Mouse (Mus musculus): ENCODE data around the gene Prkd1. TPM values are rescaled to one million over a fixed set of nuclear protein-coding genes. Genes with fewer than 3 reads are reported as not detected.

The Prkd1 gene
- total RNA-seq, 2 experiments from 2014 or later: 6.5 to 7.0 TPM

DNA sequence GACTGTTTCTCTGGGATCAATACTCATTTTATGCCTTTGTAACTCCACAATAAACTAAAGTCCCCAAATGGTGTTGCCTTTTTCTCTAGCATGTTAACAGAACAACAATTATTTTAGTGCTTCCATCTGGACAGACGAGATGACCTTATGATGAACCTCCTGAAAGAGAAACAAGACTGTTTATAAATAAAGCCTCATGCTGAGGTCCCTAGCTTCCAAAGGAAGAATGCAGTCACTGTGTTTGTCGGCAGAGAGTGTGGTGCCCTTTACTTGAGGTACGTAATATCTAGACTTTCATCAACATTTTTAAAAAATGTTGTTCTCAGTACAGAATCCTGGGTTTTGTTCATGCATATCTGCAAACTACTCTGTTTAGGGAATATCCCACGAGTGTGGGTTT is 90.7 kb downstream of the Prkd1 start:
- DNase-seq: no peak

DNA sequence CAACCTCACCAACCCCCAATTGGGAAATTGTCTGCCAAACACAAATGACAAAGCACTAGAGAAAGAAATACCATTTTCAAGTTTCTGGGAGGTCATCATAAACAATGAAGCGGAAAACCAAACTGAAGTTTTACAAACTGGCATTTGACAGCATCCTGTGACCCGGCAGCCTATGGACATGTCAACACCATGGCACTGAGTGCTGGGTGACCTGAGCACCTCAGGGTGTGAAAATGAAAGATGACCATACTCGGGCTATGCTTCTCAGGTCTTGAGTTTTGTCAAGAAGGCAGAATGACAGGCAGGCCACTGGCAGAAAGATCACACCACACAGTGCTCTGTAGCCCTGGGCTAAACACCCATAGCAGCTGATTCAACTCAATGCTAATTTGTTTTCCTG is 94.7 kb downstream of the Prkd1 start:
- DNase-seq: no peak

DNA sequence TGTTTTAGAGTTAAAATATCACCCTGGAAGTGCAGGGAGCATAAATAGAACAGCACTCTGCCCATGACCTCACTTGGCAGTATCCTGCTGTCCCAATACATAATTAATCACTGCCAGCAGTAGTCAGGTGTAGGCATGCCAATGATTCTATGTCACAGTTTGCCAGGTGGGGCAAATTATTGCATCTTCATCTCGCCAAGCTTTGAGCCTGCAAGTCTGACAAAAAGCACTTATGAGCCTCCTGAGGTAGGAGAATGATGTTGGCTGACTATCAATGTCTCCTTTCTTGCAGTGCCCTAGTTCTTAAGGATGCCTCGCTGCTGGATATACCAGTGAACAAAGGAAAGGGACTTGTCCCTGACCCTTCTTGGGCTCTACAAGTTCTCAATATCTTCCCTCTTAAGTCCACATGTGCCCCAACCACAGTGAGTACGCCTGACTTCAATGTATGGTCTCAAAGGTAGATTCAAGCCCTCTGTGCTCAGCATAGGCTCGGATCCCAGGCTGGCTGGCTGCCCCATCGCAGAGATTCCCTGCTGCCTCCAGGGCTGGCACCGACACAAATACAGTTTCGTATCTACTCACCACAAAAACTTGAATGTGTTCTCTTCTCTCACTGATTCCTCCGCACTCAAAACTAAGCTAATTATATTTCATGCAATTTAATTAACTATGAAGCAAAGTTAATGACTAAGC is 98.9 kb downstream of the Prkd1 start:
- peak; percentile 67 to 72 for DNase-seq

- peak; percentile 32 to 43 for DNase-seq
Observed at GRCm38 (mm10) chr12:50546394-50546793, 102.5 kb downstream of the Prkd1 start.

DNA sequence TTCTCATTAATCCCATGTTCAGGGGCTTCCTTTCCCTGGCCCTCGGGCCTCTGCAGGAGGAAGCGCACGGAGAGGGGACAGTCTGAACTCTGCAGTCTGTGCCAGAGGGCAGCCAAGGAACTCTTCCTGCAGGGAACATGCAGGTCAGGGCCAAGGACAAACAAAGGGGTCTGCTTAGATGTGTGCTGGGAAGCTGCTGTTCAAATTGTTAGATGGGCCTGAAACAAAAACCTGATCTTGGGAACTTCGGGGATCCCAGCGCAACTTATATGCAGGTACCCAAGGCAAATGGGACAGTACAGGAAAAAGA is 103.3 kb downstream of the Prkd1 start:
- peak; percentile 20 to 41 for DNase-seq

DNA sequence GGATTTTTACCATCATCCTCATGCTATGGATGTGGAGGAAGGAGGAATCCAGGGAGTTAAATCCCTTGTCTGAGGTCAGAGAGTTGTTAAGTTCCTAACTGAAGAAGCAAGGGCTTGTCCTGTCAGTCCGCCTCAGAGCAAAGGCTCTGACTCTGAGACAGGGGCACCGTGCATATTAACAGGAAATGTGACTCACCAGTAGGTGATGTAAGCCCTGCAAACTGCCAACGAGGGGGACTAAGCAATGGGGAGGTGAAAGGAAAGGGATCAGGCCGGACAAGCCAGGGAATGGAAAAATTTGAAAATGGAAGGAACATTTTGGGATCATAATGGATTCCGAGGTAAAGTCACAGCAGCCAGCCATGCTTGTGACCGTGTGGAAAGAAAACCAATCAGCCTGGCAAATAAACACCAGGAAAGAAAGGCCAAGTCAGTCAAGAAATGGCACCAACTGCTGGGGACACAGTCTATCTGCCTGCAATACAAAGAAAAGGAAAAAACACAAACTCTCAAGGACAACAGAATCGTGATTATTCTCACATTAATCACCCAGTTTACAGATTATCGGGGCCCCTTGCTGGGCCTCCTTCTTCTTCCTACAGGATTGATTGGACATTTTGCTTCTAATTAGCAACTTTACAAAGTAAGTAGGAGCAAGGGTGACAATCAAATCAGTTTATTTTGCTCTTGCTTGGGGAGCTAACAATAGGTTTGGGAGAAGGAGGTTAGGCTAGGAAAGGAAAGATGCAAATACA is 103.9 kb downstream of the Prkd1 start:
- peak; percentile 44 to 79 for DNase-seq

- DNase-seq: no peak
Observed at GRCm38 (mm10) chr12:50540793-50541192, 108.1 kb downstream of the Prkd1 start.

DNA sequence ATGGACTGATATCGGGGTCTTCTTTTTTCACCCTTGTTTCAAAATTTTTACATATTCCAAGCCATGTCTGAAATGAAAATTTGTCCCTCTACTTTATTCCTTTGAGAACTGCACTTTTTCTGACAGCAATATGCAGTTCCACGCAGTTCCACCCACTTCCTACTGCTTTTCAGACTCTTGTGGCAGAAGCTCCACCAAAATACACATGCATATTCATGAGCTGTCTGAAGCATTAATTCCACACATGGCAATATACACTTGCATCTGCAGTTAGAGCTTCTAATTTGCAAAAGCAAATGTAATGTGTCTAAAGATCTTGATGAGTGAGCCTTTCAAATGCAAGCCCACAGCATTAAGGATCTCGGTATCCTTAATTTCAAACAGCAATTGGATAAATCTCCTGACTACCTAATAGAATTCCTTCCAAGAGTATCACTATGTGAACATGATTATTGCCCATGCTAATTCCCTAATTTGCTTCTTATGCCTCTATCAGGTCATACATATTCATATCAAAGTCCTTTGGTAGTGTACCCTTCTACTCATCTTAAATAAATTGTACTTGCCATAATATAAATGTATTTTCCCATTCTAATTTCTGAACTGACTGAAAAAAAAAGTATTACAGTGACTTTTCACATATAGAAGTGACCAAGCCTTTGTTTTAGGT is 110.5 kb downstream of the Prkd1 start:
- DNase-seq: no peak

DNA sequence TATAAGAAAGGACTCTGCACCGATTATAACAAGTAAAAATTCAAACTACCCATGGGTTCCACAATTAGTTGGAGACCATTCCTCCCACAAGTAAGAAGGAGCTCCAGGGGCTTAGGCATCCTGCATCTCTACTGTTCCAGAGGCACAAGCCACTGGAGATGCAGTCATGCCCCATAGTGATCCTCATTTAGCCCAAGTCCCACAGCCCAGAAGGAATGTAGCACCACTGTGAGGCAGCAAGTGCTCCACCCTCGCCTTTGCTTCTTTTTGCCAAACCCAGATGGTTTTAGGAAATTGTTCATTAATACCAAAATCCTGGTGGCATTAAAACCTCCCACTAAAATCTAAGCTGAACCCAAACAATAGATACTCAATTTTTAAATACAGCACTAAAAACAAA is 111.1 kb downstream of the Prkd1 start:
- DNase-seq: no peak

DNA sequence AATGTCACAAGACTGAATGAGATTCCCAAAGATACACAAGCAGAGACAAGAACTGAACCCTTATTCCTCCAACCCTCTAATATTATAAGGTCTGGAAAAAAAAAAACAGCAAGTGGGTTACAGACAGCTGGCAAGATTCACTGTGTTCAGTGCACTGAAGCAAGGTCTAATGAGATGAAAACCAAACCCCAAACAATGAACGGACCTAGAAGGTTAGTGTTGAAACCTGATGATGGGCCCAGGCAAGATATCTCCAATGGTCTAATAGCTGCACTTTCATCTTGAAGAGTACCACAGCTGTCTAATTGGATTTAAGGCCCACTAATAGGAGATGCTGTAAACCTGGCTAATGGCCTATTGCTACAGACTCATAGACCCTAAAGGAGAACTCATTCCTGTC is 111.9 kb downstream of the Prkd1 start:
- no peak for DNase-seq

DNA sequence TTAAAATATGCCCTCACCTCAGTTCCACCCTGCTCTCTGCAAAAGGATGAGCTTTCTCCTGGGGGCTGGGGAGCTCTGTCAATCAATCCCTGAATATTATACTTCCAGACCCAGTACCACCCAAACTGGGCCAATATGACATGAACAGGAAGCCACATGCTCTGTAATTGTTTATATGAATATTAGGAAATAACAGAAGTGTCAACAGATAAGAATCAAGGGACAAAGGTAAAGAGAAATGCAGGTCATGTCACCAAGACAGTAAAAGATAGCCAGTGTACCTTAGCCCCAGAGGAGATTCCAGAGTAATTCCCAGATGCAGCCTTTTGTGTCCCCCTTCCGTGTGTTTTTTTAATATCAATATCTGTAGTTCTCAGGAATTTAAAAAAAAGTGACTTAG is 120.3 kb downstream of the Prkd1 start:
- peak in 1 of 2 experiments; percentile 11 for DNase-seq

GRCm38 (mm10) chr12:50524061-50524460 is 124.8 kb downstream of the Prkd1 start:
- DNase-seq: no peak

- DNase-seq: no peak
Observed at GRCm38 (mm10) chr12:50514526-50514925, 134.4 kb downstream of the Prkd1 start.

DNA sequence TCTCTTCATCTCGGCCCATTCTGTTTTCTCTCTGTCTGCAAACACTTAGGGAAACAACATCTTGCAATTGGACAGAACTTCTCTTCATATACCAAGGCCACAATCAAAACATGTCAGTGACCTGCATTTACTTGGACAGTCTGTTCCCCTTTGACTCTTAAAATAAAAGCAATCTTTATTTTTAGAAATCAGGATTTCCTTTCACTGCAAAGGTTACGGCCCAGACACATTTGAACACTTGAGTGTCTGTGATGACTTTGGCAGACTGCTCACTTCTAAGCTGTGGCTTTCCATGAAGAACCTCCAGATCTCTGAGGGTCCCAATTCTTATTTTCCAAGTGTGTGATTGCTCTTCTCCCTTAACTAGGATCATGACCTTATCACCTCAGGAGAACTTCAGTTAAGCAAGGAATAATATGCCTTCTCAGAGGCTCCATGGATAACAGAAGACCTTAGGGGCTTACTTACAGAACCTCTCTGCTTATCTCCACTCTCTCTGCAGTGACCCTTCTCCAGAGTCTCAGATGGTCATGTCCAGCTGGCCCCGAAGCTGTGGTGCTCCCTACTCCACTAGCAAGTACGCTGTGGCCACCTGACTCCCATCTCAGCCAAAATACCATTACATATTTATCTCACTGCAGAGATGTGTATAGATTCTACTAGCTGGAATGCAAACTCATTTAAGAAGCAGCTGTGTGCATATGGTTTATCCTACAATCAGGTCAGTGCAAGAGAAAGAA is 137.2 kb downstream of the Prkd1 start:
- peak; percentile 36 to 66 for DNase-seq

DNA sequence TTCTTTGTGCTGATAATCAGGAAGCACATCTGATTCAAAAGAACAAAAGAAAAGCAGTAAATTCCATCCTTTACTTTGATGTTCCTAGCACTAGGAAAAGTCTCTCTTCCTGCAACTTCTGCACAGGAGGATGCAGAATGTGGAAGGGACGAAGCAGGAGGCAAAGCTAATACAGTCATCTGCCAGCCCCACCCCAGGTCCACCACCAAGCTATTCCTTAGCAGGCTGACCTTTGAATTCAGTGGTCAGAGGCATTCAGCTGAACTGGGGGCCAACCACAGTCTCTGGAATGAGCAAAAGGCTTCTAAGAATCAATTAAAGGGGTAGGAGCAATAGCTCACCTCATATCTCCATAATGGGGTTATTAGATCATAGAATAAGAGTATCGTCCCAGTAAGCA is 140.1 kb downstream of the Prkd1 start:
- peak in 1 of 2 experiments; percentile 6 for DNase-seq

DNA sequence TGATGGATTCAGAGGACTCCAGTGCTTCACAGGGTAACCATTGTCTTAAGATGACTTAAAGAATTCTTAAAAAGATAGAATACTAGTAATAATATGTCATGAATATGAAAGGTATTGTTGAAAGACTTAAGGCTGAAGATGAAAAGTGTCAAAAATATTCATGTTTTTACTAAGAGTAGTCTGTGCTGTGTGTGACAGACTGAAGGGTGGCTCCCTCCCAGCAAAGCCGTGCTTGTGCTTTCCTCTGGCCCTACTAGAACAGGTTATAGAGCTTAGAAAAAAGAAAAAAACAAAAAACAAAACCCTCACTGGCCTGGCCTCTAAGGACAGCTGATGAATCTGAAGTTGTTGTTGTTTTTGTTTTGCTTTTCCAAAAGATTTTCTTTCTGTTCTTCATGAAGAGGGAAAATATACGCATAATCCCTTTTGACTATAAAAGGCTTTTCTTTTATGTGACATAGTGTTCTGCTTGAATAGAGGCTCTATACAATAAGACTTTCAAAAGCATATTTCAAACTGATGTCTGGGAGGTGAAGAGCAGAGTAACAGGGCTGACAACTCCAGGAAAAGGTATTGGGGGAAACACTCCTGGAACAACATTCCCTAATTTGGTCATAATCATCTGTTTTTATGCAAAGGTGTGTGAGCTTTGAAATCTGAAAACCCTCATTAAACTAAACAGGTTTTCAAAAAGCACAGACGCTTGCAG is 148.9 kb downstream of the Prkd1 start:
- no peak for DNase-seq

- peak; percentile 20 to 31 for DNase-seq
Observed at GRCm38 (mm10) chr12:50496006-50496405, 152.9 kb downstream of the Prkd1 start.

GRCm38 (mm10) chr12:50479784-50480183 is 169.1 kb downstream of the Prkd1 start:
- DNase-seq: no peak

DNA sequence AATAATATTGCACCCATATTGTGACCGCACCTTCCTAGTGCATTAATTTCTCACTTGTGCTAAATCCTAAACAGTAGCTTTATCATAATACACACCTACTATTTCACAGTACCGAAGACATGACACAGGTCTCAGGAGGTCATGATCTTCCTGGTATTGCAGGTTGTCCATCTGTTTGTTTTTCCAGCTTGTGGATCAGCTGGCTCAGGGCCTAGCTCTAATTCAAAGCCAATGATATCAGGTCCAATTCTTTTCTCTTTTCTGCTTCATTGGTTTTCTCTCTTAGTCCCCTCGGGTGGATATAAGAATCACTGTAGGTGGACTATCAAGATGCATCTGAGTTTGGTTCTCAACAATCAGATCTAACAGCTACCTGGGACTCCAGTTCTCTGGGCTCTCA is 191.7 kb downstream of the Prkd1 start:
- no peak for DNase-seq

GRCm38 (mm10) chr12:50451761-50452160 is 197.1 kb downstream of the Prkd1 start:
- no peak for DNase-seq

GRCm38 (mm10) chr12:50436660-50437059 is 212.2 kb downstream of the Prkd1 start:
- DNase-seq: no peak

DNA sequence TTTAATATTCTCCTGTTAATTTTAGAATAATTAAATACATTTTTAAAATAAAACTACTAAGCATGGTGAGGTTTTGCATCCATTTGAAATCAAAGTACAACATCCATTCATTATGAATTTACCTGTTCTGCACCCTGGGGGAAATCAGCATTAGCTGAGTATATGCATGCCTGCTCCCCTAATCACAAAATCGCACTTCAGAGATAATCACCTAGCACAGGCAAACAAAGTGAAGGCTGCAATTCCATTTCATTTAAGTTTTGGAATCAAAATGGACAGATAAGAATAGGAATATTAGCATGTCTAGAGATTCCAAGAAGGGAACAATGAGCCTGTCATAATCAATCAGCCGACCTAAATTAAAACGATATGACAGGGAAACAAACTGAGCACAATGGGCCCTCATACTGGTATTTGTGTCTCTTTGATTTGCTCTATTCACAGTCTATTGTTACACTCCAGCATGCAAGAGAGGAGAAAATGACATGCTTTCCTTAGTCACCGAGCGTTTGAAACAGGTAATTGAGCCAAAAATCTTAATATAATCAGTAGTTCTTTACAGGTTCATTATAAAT is 218.7 kb downstream of the Prkd1 start:
- DNase-seq: no peak
